Mouse (Mus musculus) megakaryocyte, embryonic 14.5 days (primary cell): ENCODE measurements at regions not wholly inside any gene's neighbourhood (a gene's known extent, or its start where the extent isn't known, plus 50 kb on each side); places are given as distances from the start of the nearest gene placed in this dataset.

Experiments used
- FLI1 ChIP-seq: IDR thresholded peaks from 2 replicates; pipeline ENCODE4 v1.6.1; 2012; ENCODE audit warnings: low read length, inconsistent platforms, mixed read lengths
- GATA1 ChIP-seq: IDR thresholded peaks from 3 replicates; pipeline ENCODE4 v1.6.1; 2012; ENCODE audit warnings: mixed read lengths, low read length, inconsistent platforms, borderline replicate concordance

- TF ChIP-seq GATA1 (no peak), FLI1 (no peak)
Observed at GRCm38 (mm10) chr17:47295315-47296011, 73.2 kb upstream of the Mrps10 start.
